Mouse (Mus musculus) embryonic facial prominence, embryonic 13.5 days (tissue): ENCODE results near the gene Krt84. TPM values are rescaled to one million over a fixed set of nuclear protein-coding genes. Genes with fewer than 3 reads are reported as not detected.

Experiments used
- ATAC-seq: fragments of 200-750 bp; cut with Nextera tagmentation; 2 replicates; pipeline ENCODE4 v1.8.0; 2017; ENCODE audit warnings: low read depth; ENCODE audit not compliant: insufficient number of reproducible peaks, insufficient read depth, low FRiP score, low TSS enrichment
- H3K27ac ChIP-seq: fragments of 300-500 bp; sonication (generic); 2 replicates; pipeline ENCODE4 v1.5.1; 2015; ENCODE audit warnings: moderate library complexity, mild to moderate bottlenecking, inconsistent platforms
- H3K27me3 ChIP-seq: fragments of 300-500 bp; sonication (generic); 2 replicates; pipeline ENCODE4 v1.6.1; 2015; ENCODE audit warnings: mild to moderate bottlenecking, inconsistent platforms
- H3K36me3 ChIP-seq: fragments of 300-500 bp; sonication (generic); 2 replicates; pipeline ENCODE4 v1.6.1; 2015; ENCODE audit warnings: mild to moderate bottlenecking, inconsistent platforms
- H3K4me1 ChIP-seq: fragments of 300-500 bp; sonication (generic); 2 replicates; pipeline ENCODE4 v1.6.1; 2015; ENCODE audit warnings: inconsistent platforms
- H3K4me2 ChIP-seq: fragments of 300-500 bp; sonication (generic); 2 replicates; pipeline ENCODE4 v1.6.1; 2015; ENCODE audit warnings: moderate library complexity, mild to moderate bottlenecking, inconsistent platforms
- H3K4me3 ChIP-seq: fragments of 300-500 bp; sonication (generic); 2 replicates; pipeline ENCODE4 v1.5.1; 2015; ENCODE audit warnings: mild to moderate bottlenecking, inconsistent platforms
- H3K9ac ChIP-seq: fragments of 300-500 bp; sonication (generic); 2 replicates; pipeline ENCODE4 v1.6.1; 2015; ENCODE audit warnings: mild to moderate bottlenecking, inconsistent platforms
- H3K9me3 ChIP-seq: fragments of 300-500 bp; sonication (generic); 2 replicates; pipeline ENCODE4 v1.6.1; 2016; ENCODE audit warnings: inconsistent platforms
- WGBS: fragments of 180-500 bp; shearing (Covaris S2); methylation state at CpG from one replicate; pipeline ENCODE4 v1.1.7; 2015; ENCODE audit warnings: mixed read lengths; 5-methylcytosine and 5-hydroxymethylcytosine counted together
- polyA plus RNA-seq: library from polyadenylated mRNA; unstranded; fragments of >200 nt; fragmentation: Nextera tagmentation; extraction: Ambion mirVana; gene quantifications from 2 replicates; pipeline ENCODE4 v1.2.1, GENCODE M21; 2015

Gene Krt84
- polyA plus RNA-seq, result not detected in 2 replicates

DNA sequence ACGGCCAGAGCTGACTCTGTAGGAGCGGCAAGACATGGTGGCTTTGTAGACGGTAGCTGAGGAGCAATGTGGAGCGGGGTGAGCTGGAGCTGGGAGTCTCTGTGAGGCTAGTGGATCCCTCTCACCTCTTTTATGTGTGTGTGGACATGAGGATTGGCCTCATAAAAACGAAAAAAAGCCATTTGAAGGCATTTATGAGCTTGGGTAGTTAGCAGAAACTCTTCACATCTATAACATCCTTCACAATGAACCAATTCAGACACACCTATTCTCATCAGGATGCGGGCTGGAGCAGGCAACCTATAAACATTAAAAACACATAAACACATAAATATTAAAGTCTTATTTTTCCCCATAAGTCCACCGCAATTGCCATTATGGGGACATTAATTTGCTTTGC is at the start of gene Krt84:
Gene Krt84, minus strand, starts transcription at position 101 of the 400 bp plus-strand sequence.
- ATAC-seq, result no peak
- H3K27ac ChIP-seq, result no peak within 1 kb of the TSS
- WGBS, result 83% methylated on average over 7 of the region's 7 CpGs
- H3K4me3 ChIP-seq, result no peak within 1 kb of the TSS
- H3K4me1 ChIP-seq, result peaks cover 7% of the 10 kb centered on the region
- no peaks in the 10 kb centered on the region for H3K36me3 ChIP-seq
- H3K9me3 ChIP-seq, result no peaks in the 10 kb centered on the region
- no peak within 1 kb of the TSS for H3K9ac ChIP-seq
- H3K4me2 ChIP-seq, result no peak within 1 kb of the TSS
- H3K27me3 ChIP-seq, result no peaks in the 10 kb centered on the region

- WGBS, result 81% methylated on average over 3 of the region's 3 CpGs
- Histone ChIP-seq H3K9ac (no peak overlapping the region), H3K27ac (no peak overlapping the region), H3K36me3 (no peaks in the 10 kb centered on the region), H3K4me2 (no peak overlapping the region), H3K4me1 (no peaks in the 10 kb centered on the region), H3K27me3 (no peaks in the 10 kb centered on the region), H3K4me3 (no peak overlapping the region), H3K9me3 (no peaks in the 10 kb centered on the region)
- no peak for ATAC-seq
Observed at GRCm38 (mm10) chr15:101581701-101582100, 49.1 kb upstream of the Krt84 start.

DNA sequence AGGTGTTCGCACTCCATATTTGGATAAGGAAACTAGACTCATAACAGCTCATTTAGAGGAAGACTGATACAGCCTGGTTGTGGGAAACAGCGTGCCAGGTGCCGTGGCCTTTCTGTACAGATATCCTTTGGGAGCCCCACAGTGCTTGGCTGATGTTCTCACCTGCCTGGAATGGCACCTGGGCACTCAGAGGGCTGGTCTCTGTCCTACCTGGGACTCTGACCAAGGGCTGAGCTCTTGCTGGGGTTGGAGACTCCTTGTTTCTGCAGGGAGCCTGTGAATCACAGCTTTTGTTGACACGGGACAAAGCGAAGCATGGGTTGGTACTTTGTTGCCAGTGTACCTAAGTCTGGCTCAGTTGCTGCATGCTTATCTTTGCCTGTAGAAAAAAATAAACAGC is 42.9 kb upstream of the Krt84 start:
- WGBS, result 85% methylated on average over 5 of the region's 5 CpGs
- no peaks in the 10 kb centered on the region for H3K27me3 ChIP-seq
- ATAC-seq, result no peak
- no peaks in the 10 kb centered on the region for H3K9me3 ChIP-seq
- no peak overlapping the region for H3K4me2 ChIP-seq
- peaks cover 13% of the 10 kb centered on the region for H3K4me1 ChIP-seq
- no peak overlapping the region for H3K4me3 ChIP-seq
- no peaks in the 10 kb centered on the region for H3K36me3 ChIP-seq
- no peak overlapping the region for H3K27ac ChIP-seq
- H3K9ac ChIP-seq, result no peak overlapping the region

DNA sequence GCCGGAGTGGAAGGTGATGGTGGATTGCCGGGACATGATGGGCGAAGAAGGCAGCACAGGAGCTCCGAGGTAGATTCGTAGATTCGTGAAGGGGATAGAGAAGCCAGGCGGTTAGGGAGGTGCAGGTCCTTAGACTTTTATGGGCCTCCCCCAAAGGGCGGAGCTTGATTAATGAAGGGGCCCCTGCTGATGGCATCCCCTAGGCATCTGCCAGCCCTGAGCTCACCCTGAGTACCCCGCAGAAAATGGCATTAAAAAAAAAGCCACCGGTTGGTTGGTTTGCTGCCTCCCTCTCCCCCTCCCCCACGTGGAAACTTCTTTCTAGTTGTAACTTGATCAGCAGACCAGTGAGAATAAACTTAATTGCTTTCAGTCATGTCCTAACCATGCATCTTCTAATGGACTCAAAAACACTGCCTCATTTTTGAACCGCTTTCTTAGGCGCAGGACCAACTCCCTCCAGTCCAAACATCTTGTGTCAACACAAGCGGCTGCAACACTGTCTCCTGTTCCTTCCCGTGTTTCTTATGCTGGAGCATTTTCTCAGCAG is 41.3 kb upstream of the Krt84 start, which contains the start of gene Krt75:
Gene Krt75, minus strand, starts transcription at position 109 of the 550 bp plus-strand sequence.
- WGBS, result 46% methylated on average over 15 of the region's 15 CpGs
- Histone ChIP-seq H3K9ac (no peak within 1 kb of the TSS), H3K4me1 (peaks cover 13% of the 10 kb centered on the region), H3K27me3 (no peaks in the 10 kb centered on the region), H3K9me3 (no peaks in the 10 kb centered on the region), H3K36me3 (no peaks in the 10 kb centered on the region), H3K4me2 (no peak within 1 kb of the TSS), H3K4me3 (no peak within 1 kb of the TSS), H3K27ac (no peak within 1 kb of the TSS)
- ATAC-seq, result no peak

DNA sequence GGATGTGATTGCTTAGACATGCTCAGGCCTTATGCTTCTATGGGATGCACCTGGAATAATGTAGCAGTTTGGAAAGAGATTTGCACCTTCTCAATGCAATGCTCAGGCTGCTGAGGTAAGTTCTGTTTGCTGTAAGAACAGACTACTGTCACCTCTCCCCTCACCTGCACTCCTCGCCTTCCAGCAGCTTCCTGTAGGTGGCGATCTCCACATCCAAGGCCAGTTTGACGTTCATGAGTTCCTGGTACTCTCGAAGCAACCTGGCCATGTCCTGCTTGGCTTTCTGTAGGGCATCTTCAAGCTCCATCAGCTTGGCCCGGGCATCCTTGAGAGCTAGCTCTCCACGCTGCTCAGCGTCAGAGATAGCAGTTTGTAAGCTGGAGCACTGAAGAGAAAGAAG is 35.2 kb upstream of the Krt84 start:
- no peak for ATAC-seq
- Histone ChIP-seq H3K27me3 (no peaks in the 10 kb centered on the region; the same call in 1 of the 2 replicates), H3K4me2 (no peak overlapping the region), H3K36me3 (no peaks in the 10 kb centered on the region), H3K9ac (no peak overlapping the region), H3K9me3 (no peaks in the 10 kb centered on the region), H3K4me1 (peaks cover 18% of the 10 kb centered on the region), H3K27ac (no peak overlapping the region), H3K4me3 (no peak overlapping the region)
- 45% methylated on average over 7 of the region's 7 CpGs for WGBS

- Histone ChIP-seq H3K36me3 (no peaks in the 10 kb centered on the region), H3K4me2 (no peak within 1 kb of the TSS), H3K27me3 (peaks cover 4% of the 10 kb centered on the region), H3K27ac (no peak within 1 kb of the TSS), H3K4me3 (no peak within 1 kb of the TSS), H3K9me3 (no peaks in the 10 kb centered on the region), H3K9ac (no peak within 1 kb of the TSS), H3K4me1 (peaks cover 24% of the 10 kb centered on the region)
- no peak for ATAC-seq
- WGBS, result 66% methylated on average over 5 of the region's 5 CpGs
Observed at GRCm38 (mm10) chr15:101562850-101563249, 30.2 kb upstream of the Krt84 start, which contains the start of gene Krt90. Gene Krt90, minus strand, starts transcription at chr15:101562950.

- WGBS, result 21% methylated on average over 7 of the region's 7 CpGs
- no peak overlapping the region for H3K4me2 ChIP-seq
- ATAC-seq, result no peak
- no peaks in the 10 kb centered on the region for H3K36me3 ChIP-seq
- H3K4me3 ChIP-seq, result no peak overlapping the region
- H3K9ac ChIP-seq, result no peak overlapping the region
- no peak overlapping the region for H3K27ac ChIP-seq
- H3K9me3 ChIP-seq, result no peaks in the 10 kb centered on the region
- peaks cover 15% of the 10 kb centered on the region for H3K4me1 ChIP-seq
- peaks cover 13% of the 10 kb centered on the region for H3K27me3 ChIP-seq
Observed at GRCm38 (mm10) chr15:101558034-101558646, 25.5 kb upstream of the Krt84 start.

GRCm38 (mm10) chr15:101553169-101553568 is 20.5 kb upstream of the Krt84 start:
- Histone ChIP-seq H3K36me3 (no peaks in the 10 kb centered on the region), H3K9me3 (no peaks in the 10 kb centered on the region), H3K4me3 (no peak overlapping the region), H3K27ac (no peak overlapping the region), H3K9ac (no peak overlapping the region), H3K4me2 (peak overlapping the region; percentile 47), H3K27me3 (peaks cover 24% of the 10 kb centered on the region), H3K4me1 (peaks cover 20% of the 10 kb centered on the region)
- WGBS, result under 1% methylated on average over 11 of the region's 11 CpGs
- peak; percentile 66; the same call in 1 of the 2 replicates for ATAC-seq

GRCm38 (mm10) chr15:101552188-101552587 is 19.6 kb upstream of the Krt84 start:
- H3K4me1 ChIP-seq, result peaks cover 11% of the 10 kb centered on the region
- H3K4me3 ChIP-seq, result no peak overlapping the region
- no peaks in the 10 kb centered on the region for H3K9me3 ChIP-seq
- no peak overlapping the region for H3K4me2 ChIP-seq
- H3K9ac ChIP-seq, result no peak overlapping the region
- 77% methylated on average over 8 of the region's 8 CpGs for WGBS
- no peak overlapping the region for H3K27ac ChIP-seq
- H3K27me3 ChIP-seq, result peaks cover 24% of the 10 kb centered on the region
- H3K36me3 ChIP-seq, result no peaks in the 10 kb centered on the region
- no peak for ATAC-seq

DNA sequence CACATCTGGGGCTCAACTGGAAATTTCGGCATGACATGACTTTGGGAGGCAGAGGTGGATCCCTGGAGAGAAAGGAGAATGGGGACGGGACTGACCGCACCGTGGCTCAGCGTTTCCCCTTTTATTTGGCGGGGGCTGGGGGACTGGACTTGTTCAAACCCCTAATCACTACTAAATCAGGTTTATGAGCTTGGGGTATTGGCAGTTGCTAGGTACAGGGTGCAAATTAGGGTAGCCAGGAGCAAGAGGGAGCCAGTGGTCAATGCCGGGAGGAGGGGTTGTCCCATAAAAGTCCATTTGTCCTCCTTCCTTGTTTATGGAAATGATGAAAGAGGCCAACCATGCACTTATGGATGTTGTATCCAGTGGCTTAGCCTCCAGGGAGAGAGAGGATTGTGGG is 17.9 kb upstream of the Krt84 start, which contains the start of gene Krt82:
Gene Krt82, minus strand, starts transcription at position 101 of the 400 bp plus-strand sequence.
- Histone ChIP-seq H3K4me1 (peaks cover 11% of the 10 kb centered on the region), H3K4me2 (no peak within 1 kb of the TSS), H3K36me3 (no peaks in the 10 kb centered on the region), H3K27me3 (peaks cover 24% of the 10 kb centered on the region), H3K27ac (no peak within 1 kb of the TSS), H3K4me3 (no peak within 1 kb of the TSS), H3K9me3 (no peaks in the 10 kb centered on the region), H3K9ac (no peak within 1 kb of the TSS)
- ATAC-seq, result no peak
- WGBS, result 86% methylated on average over 7 of the region's 7 CpGs

DNA sequence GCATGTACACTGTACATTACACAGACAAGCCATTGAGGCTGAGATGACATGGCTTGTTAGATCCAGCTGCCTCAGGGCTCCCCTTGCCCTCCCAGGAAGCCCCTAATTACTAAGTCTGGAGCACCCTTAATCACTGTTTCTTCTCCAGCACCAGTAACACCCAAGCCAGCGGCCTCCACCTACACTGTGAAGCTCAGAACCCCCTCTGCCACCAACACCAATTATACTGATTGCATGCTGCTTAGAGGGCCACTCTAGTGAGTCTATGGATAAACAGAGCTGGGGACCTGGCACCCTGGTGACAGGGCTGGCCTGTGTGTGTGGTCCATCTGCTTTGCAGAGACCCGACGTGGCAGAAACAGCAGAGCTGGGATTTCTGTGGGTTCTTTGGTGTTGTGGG is 11.9 kb upstream of the Krt84 start:
- H3K9me3 ChIP-seq, result no peaks in the 10 kb centered on the region
- peaks cover 19% of the 10 kb centered on the region for H3K4me1 ChIP-seq
- no peak for ATAC-seq
- 43% methylated on average over 3 of the region's 3 CpGs for WGBS
- no peaks in the 10 kb centered on the region for H3K36me3 ChIP-seq
- H3K27ac ChIP-seq, result no peak overlapping the region
- no peak overlapping the region for H3K9ac ChIP-seq
- H3K4me3 ChIP-seq, result no peak overlapping the region
- H3K4me2 ChIP-seq, result no peak overlapping the region
- no peaks in the 10 kb centered on the region for H3K27me3 ChIP-seq

GRCm38 (mm10) chr15:101542543-101542942 is 9.9 kb upstream of the Krt84 start:
- 66% methylated on average over 9 of the region's 9 CpGs for WGBS
- Histone ChIP-seq H3K36me3 (no peaks in the 10 kb centered on the region), H3K4me1 (peaks cover 19% of the 10 kb centered on the region), H3K27ac (no peak overlapping the region; the same call in 1 of the 2 replicates), H3K9ac (no peak overlapping the region), H3K4me2 (no peak overlapping the region), H3K4me3 (no peak overlapping the region), H3K27me3 (no peaks in the 10 kb centered on the region), H3K9me3 (no peaks in the 10 kb centered on the region)
- ATAC-seq, result no peak
